Mouse (Mus musculus) midbrain, embryonic 10.5 days (tissue): ENCODE data around the gene Gm49361. TPM values are rescaled to one million over a fixed set of nuclear protein-coding genes. Genes with fewer than 3 reads are reported as not detected.
A peak's percentile ranks its signal among the peaks of the same experiment; 100 is the strongest.
"Not testable (repeated sequence)": the region's sequence is repeated elsewhere in the genome, so short reads cannot be mapped to it uniquely, and the experiment has no call there.

Experiments
- DNase-seq: peaks from one replicate; pipeline ENCODE4 v3.0.0-alpha.2; 2017; ENCODE audit warnings: low spot score
- H3K27ac ChIP-seq: fragments of 300-500 bp; sonication (generic); replicated peaks from 2 replicates; pipeline ENCODE4 v1.5.1; 2016; ENCODE audit warnings: mild to moderate bottlenecking
- H3K27me3 ChIP-seq: fragments of 300-500 bp; sonication (generic); 2 replicates; pipeline ENCODE4 v1.6.1; 2016; ENCODE audit warnings: low read depth, mild to moderate bottlenecking; ENCODE audit not compliant: poor library complexity, severe bottlenecking
- H3K36me3 ChIP-seq: fragments of 300-500 bp; sonication (generic); 2 replicates; pipeline ENCODE4 v1.6.1; 2016; ENCODE audit warnings: mild to moderate bottlenecking, moderate library complexity
- H3K4me1 ChIP-seq: fragments of 300-500 bp; sonication (generic); 2 replicates; pipeline ENCODE4 v1.6.1; 2016
- H3K4me3 ChIP-seq: fragments of 300-500 bp; sonication (generic); 2 replicates; pipeline ENCODE4 v1.5.1; 2016; ENCODE audit warnings: mild to moderate bottlenecking, moderate library complexity
- H3K9me3 ChIP-seq: fragments of 300-500 bp; sonication (generic); replicated peaks from 2 replicates; pipeline ENCODE4 v1.6.1; 2016; ENCODE audit warnings: mild to moderate bottlenecking
- WGBS: fragments of 180-500 bp; shearing (Covaris S2); methylation state at CpG from one replicate; pipeline ENCODE4 v1.1.7; 2016; 5-methylcytosine and 5-hydroxymethylcytosine counted together
- polyA plus RNA-seq: library from polyadenylated mRNA; unstranded; fragments of >200 nt; fragmentation: Nextera tagmentation; extraction: Ambion mirVana; gene quantifications from 2 replicates; pipeline ENCODE4 v1.2.1, GENCODE M21; 2016

Gm49361 gene
- polyA plus RNA-seq, 1 experiment from 2014 or later = not detected

DNA sequence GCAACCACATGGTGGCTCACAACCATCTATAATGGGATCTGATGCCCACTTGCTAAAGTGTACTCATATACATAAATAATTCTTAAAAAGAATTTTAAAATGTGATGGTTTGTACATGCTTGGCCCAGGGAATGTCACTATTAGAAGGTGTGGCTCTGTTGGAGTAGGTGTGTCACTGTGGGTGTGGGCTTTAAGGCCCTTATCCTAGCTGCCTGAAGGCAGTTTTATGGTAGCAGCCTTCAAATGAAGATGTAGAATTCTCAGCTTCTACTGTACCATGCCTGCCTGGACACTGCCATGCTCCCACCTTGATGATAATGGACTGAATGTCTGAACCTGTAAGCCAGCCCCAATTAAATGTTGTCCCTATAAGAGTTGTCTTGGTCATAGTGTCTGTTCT, 5.1 kb upstream of the Gm49361 start:
- not testable (repeated sequence) for H3K36me3 ChIP-seq, DNase-seq, H3K9me3 ChIP-seq, H3K27ac ChIP-seq, H3K4me3 ChIP-seq
- peaks cover 40% of the 10 kb centered on the region for H3K4me1 ChIP-seq
- H3K27me3 ChIP-seq = peaks cover 13% of the 10 kb centered on the region

- DNase-seq = no peak
- H3K4me3 ChIP-seq = no peak overlapping the region
- H3K4me1 ChIP-seq = peaks cover 45% of the 10 kb centered on the region
- H3K27me3 ChIP-seq = peaks cover 13% of the 10 kb centered on the region
- 81% methylated on average over 2 of the region's 2 CpGs for WGBS
- H3K9me3 ChIP-seq = no peaks in the 10 kb centered on the region
- no peak overlapping the region for H3K27ac ChIP-seq
- H3K36me3 ChIP-seq = no peaks in the 10 kb centered on the region
These were observed 3.6 kb upstream of the Gm49361 start for GRCm38 (mm10) chr14:57749501-57749900.

GRCm38 (mm10) chr14:57745291-57745969, 473 bp downstream of the Gm49361 start:
- Histone ChIP-seq H3K4me3 (peak overlapping the region; percentile 90), H3K9me3 (no peaks in the 10 kb centered on the region), H3K4me1 (peaks cover 50% of the 10 kb centered on the region), H3K27ac (peak overlapping the region; percentile 96), H3K27me3 (peaks cover 13% of the 10 kb centered on the region), H3K36me3 (no peaks in the 10 kb centered on the region)
- peak; percentile 66 for DNase-seq
- under 1% methylated on average over 96 of the region's 103 CpGs for WGBS

DNA sequence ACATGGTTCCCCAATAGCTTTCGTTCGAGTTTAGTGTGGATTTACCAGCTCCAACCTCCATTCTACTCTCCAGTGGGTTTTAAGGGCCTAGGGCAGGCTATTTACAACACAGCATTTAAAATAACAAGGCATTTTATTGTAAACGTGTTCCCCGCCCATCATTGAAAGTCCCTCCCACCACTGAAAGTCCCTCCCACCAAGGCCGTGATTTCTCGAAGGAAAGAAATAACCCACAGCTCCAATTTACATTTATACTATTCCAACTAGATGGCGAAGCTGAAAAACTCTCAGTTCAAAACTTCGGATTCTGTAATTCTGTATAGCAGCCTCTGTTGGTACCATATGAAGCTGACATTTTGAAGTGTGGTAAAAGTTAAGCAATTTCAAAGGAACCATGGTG, 1.4 kb downstream of the Gm49361 start:
- 1% methylated on average over 8 of the region's 8 CpGs for WGBS
- H3K4me1 ChIP-seq = peaks cover 50% of the 10 kb centered on the region
- no peaks in the 10 kb centered on the region for H3K36me3 ChIP-seq
- no peak for DNase-seq
- H3K9me3 ChIP-seq = no peaks in the 10 kb centered on the region
- peaks cover 13% of the 10 kb centered on the region for H3K27me3 ChIP-seq
- H3K4me3 ChIP-seq = peak overlapping the region; percentile 90
- H3K27ac ChIP-seq = no peak overlapping the region

- Histone ChIP-seq H3K36me3 (peaks cover 12% of the 10 kb centered on the region), H3K27ac (no peak overlapping the region), H3K27me3 (no peaks in the 10 kb centered on the region), H3K4me1 (peaks cover 54% of the 10 kb centered on the region), H3K4me3 (no peak overlapping the region), H3K9me3 (no peaks in the 10 kb centered on the region)
- WGBS = 88% methylated on average over 8 of the region's 8 CpGs
- DNase-seq = no peak
These were observed 5.3 kb downstream of the Gm49361 start for GRCm38 (mm10) chr14:57740651-57741050.

- DNase-seq = no peak
- H3K27me3 ChIP-seq = no peaks in the 10 kb centered on the region
- H3K4me3 ChIP-seq = no peak overlapping the region
- peaks cover 33% of the 10 kb centered on the region for H3K4me1 ChIP-seq
- H3K36me3 ChIP-seq = peaks cover 31% of the 10 kb centered on the region
- H3K9me3 ChIP-seq = no peaks in the 10 kb centered on the region
- H3K27ac ChIP-seq = no peak overlapping the region
These were observed 8.8 kb downstream of the Gm49361 start for GRCm38 (mm10) chr14:57737089-57737488.

DNA sequence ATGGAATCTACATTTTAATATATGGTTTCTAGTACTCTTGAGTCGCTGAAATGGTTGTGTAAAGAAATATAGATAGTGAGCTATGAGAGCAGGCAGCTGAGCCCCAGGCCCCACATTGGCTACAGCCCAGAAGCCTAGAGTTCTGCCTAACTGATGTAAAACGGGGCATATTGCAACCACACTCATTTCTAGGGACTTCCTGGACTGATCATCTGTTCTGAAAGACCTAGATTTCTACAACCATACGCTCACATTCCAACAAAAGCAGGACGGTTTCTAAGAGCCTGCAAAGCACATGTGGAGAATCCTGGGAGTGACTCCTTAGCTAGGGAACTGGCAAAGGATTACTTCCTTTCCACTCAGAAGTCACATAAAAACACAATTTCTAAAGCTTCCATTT, 9.8 kb downstream of the Gm49361 start:
- WGBS = 84% methylated on average over 4 of the region's 4 CpGs
- Histone ChIP-seq H3K27me3 (no peaks in the 10 kb centered on the region), H3K9me3 (no peaks in the 10 kb centered on the region), H3K36me3 (peaks cover 36% of the 10 kb centered on the region), H3K4me1 (peaks cover 32% of the 10 kb centered on the region), H3K4me3 (no peak overlapping the region), H3K27ac (no peak overlapping the region)
- no peak for DNase-seq

- no peaks in the 10 kb centered on the region for H3K27me3 ChIP-seq
- no peak for DNase-seq
- H3K9me3 ChIP-seq = no peaks in the 10 kb centered on the region
- 74% methylated on average over 6 of the region's 6 CpGs for WGBS
- peaks cover 33% of the 10 kb centered on the region for H3K4me1 ChIP-seq
- H3K36me3 ChIP-seq = peaks cover 42% of the 10 kb centered on the region
- H3K27ac ChIP-seq = no peak overlapping the region
- no peak overlapping the region for H3K4me3 ChIP-seq
These were observed 13.1 kb downstream of the Gm49361 start for GRCm38 (mm10) chr14:57732668-57733293.

GRCm38 (mm10) chr14:57730527-57730926, 15.4 kb downstream of the Gm49361 start:
- Histone ChIP-seq H3K27me3 (no peaks in the 10 kb centered on the region), H3K4me3 (no peak overlapping the region), H3K36me3 (peaks cover 62% of the 10 kb centered on the region), H3K4me1 (peaks cover 19% of the 10 kb centered on the region), H3K27ac (peak overlapping the region; percentile 46), H3K9me3 (peaks cover 5% of the 10 kb centered on the region; the same call in 1 of the 2 replicates)
- WGBS = 63% methylated on average over 9 of the region's 9 CpGs
- DNase-seq = no peak

- H3K4me1 ChIP-seq = peaks cover 19% of the 10 kb centered on the region
- H3K27me3 ChIP-seq = no peaks in the 10 kb centered on the region
- WGBS = 83% methylated on average over 5 of the region's 5 CpGs
- H3K4me3 ChIP-seq = no peak overlapping the region
- H3K36me3 ChIP-seq = peaks cover 67% of the 10 kb centered on the region
- DNase-seq = no peak
- peak overlapping the region; percentile 46 for H3K27ac ChIP-seq
- peaks cover 5% of the 10 kb centered on the region; the same call in 1 of the 2 replicates for H3K9me3 ChIP-seq
These were observed 15.9 kb downstream of the Gm49361 start for GRCm38 (mm10) chr14:57729975-57730499.

GRCm38 (mm10) chr14:57729364-57729763, 16.5 kb downstream of the Gm49361 start:
- H3K27me3 ChIP-seq = no peaks in the 10 kb centered on the region

GRCm38 (mm10) chr14:57726172-57726571, 19.7 kb downstream of the Gm49361 start:
- 71% methylated on average over 8 of the region's 8 CpGs for WGBS
- H3K9me3 ChIP-seq = peaks cover 5% of the 10 kb centered on the region; the same call in 1 of the 2 replicates
- H3K4me3 ChIP-seq = no peak overlapping the region
- no peak for DNase-seq
- H3K27ac ChIP-seq = no peak overlapping the region
- no peaks in the 10 kb centered on the region for H3K27me3 ChIP-seq
- peaks cover 70% of the 10 kb centered on the region for H3K36me3 ChIP-seq
- peaks cover 9% of the 10 kb centered on the region for H3K4me1 ChIP-seq

More at GRCm38 (mm10) chr14:57729364-57729763, 16.5 kb downstream of the Gm49361 start:
- Histone ChIP-seq H3K4me1 (peaks cover 19% of the 10 kb centered on the region), H3K9me3 (peaks cover 5% of the 10 kb centered on the region; the same call in 1 of the 2 replicates), H3K27ac (no peak overlapping the region), H3K4me3 (no peak overlapping the region), H3K36me3 (peaks cover 71% of the 10 kb centered on the region)
- 83% methylated on average over 8 of the region's 8 CpGs for WGBS
- DNase-seq = no peak

- Histone ChIP-seq H3K9me3 (peaks cover 5% of the 10 kb centered on the region; the same call in 1 of the 2 replicates), H3K36me3 (peaks cover 58% of the 10 kb centered on the region), H3K27ac (no peak overlapping the region), H3K4me1 (peaks cover 2% of the 10 kb centered on the region; the same call in 1 of the 2 replicates), H3K4me3 (no peak overlapping the region), H3K27me3 (no peaks in the 10 kb centered on the region)
- no peak for DNase-seq
- 93% methylated on average over 4 of the region's 4 CpGs for WGBS
These were observed 21.4 kb downstream of the Gm49361 start for GRCm38 (mm10) chr14:57724473-57724872.
